ENCODE assay signal across 19 mouse cellular contexts in genomic region chr3:144184918-144185317, GRCm38 (mm10). TPM values are rescaled to one million over a fixed set of nuclear protein-coding genes. Genes with fewer than 3 reads are reported as not detected.
A peak's percentile ranks its signal among the peaks of the same experiment; 100 is the strongest.
DNase-seq lines count a peak whose midpoint lies in the region; ATAC-seq and TF ChIP-seq lines count a peak whose summit lies in the region.
"Had no signal": no experiment of that assay in that cellular context is flagged by ENCODE, and none has a peak within 500 bp of the region (broad histone marks: within the 10 kb centered on the region; RNA-seq: fewer than 3 reads in every experiment).

No protein-coding gene starts in this region.

- no peaks in the 10 kb centered on the region for H3K27me3 ChIP-seq in kidney, adult 2 months (replicated peaks; ENCODE audit: control insufficient read depth, insufficient read depth, low read length)
- no peaks in the 10 kb centered on the region for H3K27me3 ChIP-seq in kidney, embryonic 16.5 days (ENCODE audit: insufficient read depth, low read length)
- H3K27me3 ChIP-seq in intestine, postnatal 0 days (replicated peaks; ENCODE audit: control insufficient read depth, insufficient read depth, low read length) = no peaks in the 10 kb centered on the region
- H3K27me3 ChIP-seq: embryonic facial prominence, embryonic 13.5 days had no signal

- WGBS in kidney, adult 2 months = 51% methylated on average over 4 of the region's 4 CpGs
- WGBS in kidney, embryonic 16.5 days = 59% methylated on average over 4 of the region's 4 CpGs
- 52% methylated on average over 4 of the region's 4 CpGs for WGBS in intestine, postnatal 0 days

- no peak for TF ChIP-seq CTCF in kidney, adult 2 months (conservative IDR thresholded peaks at IDR 0.05; ENCODE audit: insufficient read depth, insufficient read length, low read depth, low read length)
- no peak for TF ChIP-seq CTCF in intestine, postnatal 0 days (IDR thresholded peaks at IDR 0.05; ENCODE audit: low read depth)

- H3K27ac ChIP-seq in kidney, adult 2 months (ENCODE audit: insufficient read depth, low read depth, low read length) = peak overlapping the region; percentile 83
- H3K27ac ChIP-seq in kidney, embryonic 16.5 days (ENCODE audit: low read length) = peak overlapping the region; percentile 73
- no peak overlapping the region for H3K27ac ChIP-seq in intestine, postnatal 0 days (ENCODE audit: low read depth, low read length)
- H3K27ac ChIP-seq: embryonic facial prominence, embryonic 13.5 days; forebrain, embryonic 12.5 days; heart, adult 2 months; hindbrain, embryonic 10.5 days; hindbrain, embryonic 14.5 days had no signal

- H3K36me3 ChIP-seq in kidney, adult 2 months (ENCODE audit: control insufficient read depth, insufficient read depth, low read length) = peaks cover 8% of the 10 kb centered on the region
- H3K36me3 ChIP-seq in kidney, embryonic 16.5 days (ENCODE audit: insufficient read depth, low read length) = peaks cover 25% of the 10 kb centered on the region; the same call in 1 of the 2 replicates
- H3K36me3 ChIP-seq in intestine, postnatal 0 days (ENCODE audit: control insufficient read depth, insufficient read depth) = peaks cover 19% of the 10 kb centered on the region

- no peak overlapping the region for H3K4me3 ChIP-seq in kidney, adult 2 months (ENCODE audit: insufficient read depth, low read depth, low read length)
- no peak overlapping the region for H3K4me3 ChIP-seq in kidney, embryonic 16.5 days (ENCODE audit: low read length)
- H3K4me3 ChIP-seq in intestine, postnatal 0 days (ENCODE audit: low read depth, low read length) = no peak overlapping the region
- H3K4me3 ChIP-seq: embryonic facial prominence, embryonic 13.5 days; forebrain, embryonic 12.5 days; heart, adult 2 months; hindbrain, embryonic 10.5 days had no signal

- 0 out of 2 replicates have a peak overlapping the region, but pooled peaks have one; percentile 10 for H3K4me2 ChIP-seq in kidney, embryonic 16.5 days (replicated peaks; ENCODE audit: low read depth, low read length)
- H3K4me2 ChIP-seq in intestine, postnatal 0 days (replicated peaks; ENCODE audit: low read depth) = 0 out of 2 replicates have a peak overlapping the region, but pooled peaks have one; percentile 7
- H3K4me2 ChIP-seq: embryonic facial prominence, embryonic 13.5 days; forebrain, embryonic 12.5 days; heart, embryonic 11.5 days; hindbrain, embryonic 14.5 days had no signal

- TF ChIP-seq POLR2A in kidney, adult 2 months (IDR thresholded peaks at IDR 0.05; ENCODE audit: low read depth, low read length) = no peak

- no peak overlapping the region for H3K9ac ChIP-seq in kidney, embryonic 16.5 days (replicated peaks; ENCODE audit: low read length)
- H3K9ac ChIP-seq in intestine, postnatal 0 days (ENCODE audit: low read depth, low read length) = no peak overlapping the region
- H3K9ac ChIP-seq: embryonic facial prominence, embryonic 13.5 days; forebrain, embryonic 12.5 days; hindbrain, embryonic 14.5 days had no signal

- H3K9me3 ChIP-seq in kidney, embryonic 16.5 days (ENCODE audit: low read length) = no peaks in the 10 kb centered on the region
- no peaks in the 10 kb centered on the region for H3K9me3 ChIP-seq in intestine, postnatal 0 days (ENCODE audit: control insufficient read depth)
- H3K9me3 ChIP-seq: embryonic facial prominence, embryonic 13.5 days; forebrain, embryonic 12.5 days; hindbrain, embryonic 10.5 days had no signal

- peak; percentile 78 for DNase-seq in kidney, adult 2 months
- DNase-seq in kidney, adult 18-20 months = no peak
- DNase-seq in kidney, postnatal 36 days = no peak
- DNase-seq in cerebellum, postnatal 25 days = no peak
- DNase-seq: adrenal gland, adult 2 months; adrenal gland, postnatal 36 days; cerebellum, adult 2 months; cerebellum, postnatal 10 days; embryo, embryonic 11 days; gastrocnemius, postnatal 10 days; heart, adult 2 months had no signal

- peaks cover 15% of the 10 kb centered on the region; the same call in 1 of the 2 replicates for H3K4me1 ChIP-seq in kidney, adult 2 months (ENCODE audit: control insufficient read depth, insufficient read depth, low read length)
- peaks cover 8% of the 10 kb centered on the region; the same call in 1 of the 2 replicates for H3K4me1 ChIP-seq in kidney, embryonic 16.5 days (ENCODE audit: insufficient read depth, low read length)
- no peaks in the 10 kb centered on the region for H3K4me1 ChIP-seq in intestine, postnatal 0 days (replicated peaks; ENCODE audit: control insufficient read depth, insufficient read depth, low read length)
- H3K4me1 ChIP-seq: forebrain, embryonic 12.5 days; hindbrain, embryonic 10.5 days had no signal

- ATAC-seq in kidney, embryonic 16.5 days (ENCODE audit: low FRiP score, low TSS enrichment) = peak; percentile 46; the same call in 1 of the 2 replicates
- no peak for ATAC-seq in intestine, postnatal 0 days
- ATAC-seq: forebrain, embryonic 16.5 days had no signal

RNA-seq across cellular contexts. Expression of gene Lmo4, which starts 20.1 kb away (rescaled TPM):
- 88.7 and 108 TPM in 2 replicates for polyA plus RNA-seq in kidney, adult 2 months (2012; rRNA removed)
- polyA plus RNA-seq in kidney, embryonic 16.5 days (2015; fragmentation: Nextera tagmentation; extraction: Ambion mirVana) = 61.6 and 62.7 TPM in 2 replicates
- polyA plus RNA-seq in intestine, postnatal 0 days (2015; fragmentation: Nextera tagmentation; extraction: Ambion mirVana) = 23.5 and 26.3 TPM in 2 replicates
